Mouse (Mus musculus) hematopoietic stem cell, adult 5-6 weeks (primary cell): ENCODE measurements around the gene Rpa1. TPM values are rescaled to one million over a fixed set of nuclear protein-coding genes. Genes with fewer than 3 reads are reported as not detected.
A peak's percentile ranks its signal among the peaks of the same experiment; 100 is the strongest.
"Not testable (repeated sequence)": the region's sequence is repeated elsewhere in the genome, so short reads cannot be mapped to it uniquely, and the experiment has no call there.

Experiments
- ATAC-seq, 2 experiments: fragments of 125-278 bp in 1 of 2; replicated peaks in 1 of 2; 2 replicates each; pipeline ENCODE4 v1.8.0; 2016 to 2017; ENCODE audit warnings: inconsistent platforms in 2 of 2, mild to moderate bottlenecking in 2 of 2, moderate number of reproducible peaks in 2 of 2, low read depth in 1 of 2, moderate TSS enrichment in 1 of 2; ENCODE audit not compliant: low FRiP score in 2 of 2, poor library complexity in 2 of 2, severe bottlenecking in 2 of 2, insufficient read depth in 1 of 2, low TSS enrichment in 1 of 2
- total RNA-seq: library from RNA; stranded (forward); fragments of 172-1452, 232-1000 nt; gene quantifications from 2 replicates; pipeline ENCODE4 v1.2.3, GENCODE M21; 2017

Rpa1 gene
- 144 and 160 TPM in 2 replicates for total RNA-seq

GRCm38 (mm10) chr11:75348199-75348889 lies at the start of gene Rpa1, which contains the start of gene Smyd4:
Rpa1 (minus strand) TSS chr11:75348324.
Smyd4 (plus strand) TSS chr11:75348433.
- ATAC-seq: peak; percentile 98 to 99

GRCm38 (mm10) chr11:75397452-75397851 lies 49.3 kb upstream of the Rpa1 start:
- no peak for ATAC-seq

GRCm38 (mm10) chr11:75395611-75396010 lies 47.5 kb upstream of the Rpa1 start:
- no peak for ATAC-seq

- ATAC-seq: peak in 1 of 2 experiments; percentile 12; a peak in 1 of 4 replicates
These were observed 35.4 kb upstream of the Rpa1 start for GRCm38 (mm10) chr11:75383529-75383928.

GRCm38 (mm10) chr11:75378786-75379185 lies 30.7 kb upstream of the Rpa1 start:
- not testable (repeated sequence) for ATAC-seq

GRCm38 (mm10) chr11:75377125-75377524 lies 29.0 kb upstream of the Rpa1 start:
- ATAC-seq: no peak

- ATAC-seq: no peak
These were observed 7.4 kb upstream of the Rpa1 start for GRCm38 (mm10) chr11:75355475-75355874.

GRCm38 (mm10) chr11:75351225-75351624 lies 3.1 kb upstream of the Rpa1 start:
- ATAC-seq: no peak

GRCm38 (mm10) chr11:75348890-75349261 lies 752 bp upstream of the Rpa1 start:
- no peak for ATAC-seq

GRCm38 (mm10) chr11:75347596-75347995 lies 528 bp downstream of the Rpa1 start:
- no peak for ATAC-seq

- ATAC-seq: no peak
These were observed 937 bp downstream of the Rpa1 start for GRCm38 (mm10) chr11:75347188-75347585.

- no peak for ATAC-seq
These were observed 1.5 kb downstream of the Rpa1 start for GRCm38 (mm10) chr11:75346556-75347187.

GRCm38 (mm10) chr11:75344716-75345115 lies 3.4 kb downstream of the Rpa1 start:
- no peak for ATAC-seq

- no peak; a peak in 1 of 4 replicates for ATAC-seq
These were observed 4.0 kb downstream of the Rpa1 start for GRCm38 (mm10) chr11:75344163-75344562.

GRCm38 (mm10) chr11:75343096-75343495 lies 5.0 kb downstream of the Rpa1 start:
- ATAC-seq: no peak

GRCm38 (mm10) chr11:75340698-75341345 lies 7.3 kb downstream of the Rpa1 start:
- ATAC-seq: no peak

GRCm38 (mm10) chr11:75340076-75340475 lies 8.0 kb downstream of the Rpa1 start:
- ATAC-seq: no peak

- no peak for ATAC-seq
These were observed 10.9 kb downstream of the Rpa1 start for GRCm38 (mm10) chr11:75337246-75337645.
